Mouse (Mus musculus): ENCODE measurements at regions not wholly inside any gene's neighbourhood (a gene's known extent, or its start where the extent isn't known, plus 50 kb on each side); places are given as distances from the start of the nearest gene placed in this dataset.

DNA sequence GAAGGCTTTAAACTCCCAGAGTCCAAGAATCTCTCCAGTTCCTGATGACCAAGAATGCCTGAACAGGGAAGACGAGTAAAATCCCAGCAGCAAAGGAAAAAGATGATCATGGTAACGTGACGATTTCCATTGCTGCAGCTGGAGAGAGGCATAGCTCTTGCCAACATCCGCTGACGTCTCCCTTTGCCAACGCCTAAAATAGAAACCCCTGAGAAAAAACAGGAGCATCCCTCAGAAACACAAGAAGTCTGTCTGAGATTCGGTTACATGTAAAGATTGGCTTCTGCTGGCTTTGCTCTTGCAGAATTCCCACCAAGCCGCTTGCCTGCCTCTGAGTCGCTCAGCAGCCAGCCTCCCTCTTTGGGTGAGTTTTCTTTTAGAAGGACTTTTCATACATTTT is 290.3 kb upstream of the Nt5c1b start:
- peak; percentile 44 for DNase-seq (ENCODE audit: low read depth)

DNA sequence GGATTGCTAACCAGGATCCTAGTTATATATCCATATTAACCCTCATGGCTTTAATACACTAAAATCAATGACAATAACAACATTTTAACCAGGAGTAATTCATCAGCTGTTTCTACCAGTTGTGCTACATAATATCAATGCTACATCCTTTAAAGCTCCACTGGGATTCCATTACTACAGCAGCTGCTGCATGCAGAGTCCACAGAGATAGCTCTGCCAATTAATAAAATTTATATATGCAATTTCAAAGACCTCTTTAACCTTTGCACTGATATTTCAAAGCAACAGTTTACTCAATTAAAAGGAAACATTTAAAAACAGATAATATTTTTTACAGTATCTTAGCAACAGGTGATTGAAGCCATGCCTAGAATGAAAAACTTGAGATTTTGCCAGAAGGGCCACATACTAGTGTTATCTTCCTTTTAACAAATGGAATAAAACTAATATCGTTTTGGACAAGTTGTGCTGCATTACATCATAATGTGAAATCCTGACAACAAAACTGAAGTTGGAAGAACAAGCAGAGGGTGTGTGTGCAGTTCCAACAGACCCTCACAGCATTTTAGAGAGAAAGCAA is 256.8 kb upstream of the Nt5c1b start:
- DNase-seq (ENCODE audit: low read depth), result no peak

DNA sequence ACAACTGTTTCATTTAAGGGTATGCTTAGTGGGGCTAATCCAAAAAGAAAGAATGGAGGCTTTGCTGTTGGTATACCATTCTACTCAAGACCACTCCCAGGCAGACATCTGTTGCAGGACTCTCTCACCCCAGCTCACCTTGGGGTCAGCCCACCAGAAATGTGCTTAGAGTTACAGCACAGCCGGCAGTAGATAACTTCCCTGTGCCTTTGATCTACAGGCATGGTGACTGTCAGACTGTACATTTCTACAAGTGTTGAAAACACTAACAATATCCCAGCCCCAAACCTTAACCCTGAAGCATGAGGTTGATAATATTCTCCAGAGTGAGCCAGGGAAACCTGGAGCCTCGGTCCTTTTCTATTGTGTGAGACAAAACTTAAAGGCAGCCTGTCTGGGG is 247.7 kb upstream of the Nt5c1b start:
- no peak for DNase-seq (ENCODE audit: low read depth)

DNA sequence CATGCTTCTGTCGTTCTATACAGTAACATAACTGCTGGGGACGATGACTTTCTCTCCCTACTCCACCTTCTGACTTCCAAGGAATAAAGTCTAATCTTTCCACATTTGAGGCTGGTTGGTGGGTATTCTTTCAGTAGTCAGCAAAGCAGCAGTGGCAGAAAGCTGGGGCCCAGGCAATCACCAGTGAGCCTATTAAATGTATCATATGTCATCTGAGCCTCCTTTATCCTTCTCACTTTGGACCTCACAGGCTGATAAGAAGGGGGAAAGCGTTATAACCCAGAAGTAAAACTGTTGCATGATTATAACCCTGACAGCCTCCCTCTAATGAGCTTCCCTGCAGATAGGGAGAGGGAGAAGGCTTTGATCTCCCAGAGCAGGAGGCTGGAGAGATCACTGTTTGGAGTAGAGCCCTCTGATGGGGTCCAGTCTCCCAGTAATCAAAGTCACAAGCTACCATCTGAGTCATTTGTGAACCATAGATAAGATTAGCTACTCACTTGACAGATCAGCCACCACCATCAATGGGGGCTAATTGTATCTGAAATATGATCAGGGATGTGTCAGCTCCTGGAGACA is 241.7 kb upstream of the Nt5c1b start:
- peak; percentile 5 for DNase-seq (ENCODE audit: low read depth)

DNA sequence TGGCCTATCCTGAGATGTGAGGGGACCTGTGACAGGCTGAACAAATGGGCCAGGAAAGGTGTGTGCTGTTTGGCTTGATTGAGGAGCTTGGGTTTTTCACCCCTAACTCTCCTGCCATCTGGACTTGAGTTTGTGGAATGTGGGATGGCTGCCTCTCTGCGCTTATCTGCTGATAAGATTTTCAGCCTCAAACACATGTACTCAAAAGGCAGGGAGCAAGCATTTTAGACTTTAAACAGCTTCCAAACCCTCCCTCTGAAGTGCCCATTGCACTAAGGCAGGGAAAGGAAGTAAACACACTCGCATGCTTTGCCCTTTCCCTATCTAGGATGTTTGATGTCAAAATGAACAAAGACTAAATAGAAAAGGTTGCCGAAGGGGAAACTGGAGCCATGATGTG is 235.6 kb upstream of the Nt5c1b start:
- DNase-seq (ENCODE audit: low read depth), result no peak

DNA sequence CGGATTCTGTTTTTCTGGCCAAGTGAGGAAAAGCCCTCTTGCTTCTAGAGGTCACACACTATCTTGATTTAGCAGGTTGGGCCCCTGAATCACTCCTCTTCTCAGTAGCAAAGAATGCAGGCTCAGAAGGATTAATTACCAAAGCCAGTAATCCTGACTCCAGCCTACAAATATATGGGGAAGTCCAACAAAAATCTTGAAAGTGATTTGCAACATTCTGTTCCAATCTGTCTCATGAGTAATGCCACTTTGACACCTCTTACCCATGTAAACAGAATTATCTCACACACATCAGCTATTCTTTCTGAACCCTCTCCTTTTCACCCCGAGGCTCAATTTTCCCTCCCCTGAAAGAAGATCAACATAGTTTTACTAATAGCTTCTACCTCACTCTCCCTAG is 233.9 kb upstream of the Nt5c1b start:
- DNase-seq (ENCODE audit: low read depth), result peak; percentile 54

GRCm38 (mm10) chr12:10140131-10140530 is 229.6 kb upstream of the Nt5c1b start:
- DNase-seq (ENCODE audit: low read depth), result no peak

GRCm38 (mm10) chr12:10160837-10161236 is 208.9 kb upstream of the Nt5c1b start:
- no peak for DNase-seq (ENCODE audit: low read depth)

- no peak for DNase-seq (ENCODE audit: low read depth)
Observed at GRCm38 (mm10) chr12:10168042-10168441, 201.7 kb upstream of the Nt5c1b start.

GRCm38 (mm10) chr12:10168581-10168980 is 201.2 kb upstream of the Nt5c1b start:
- DNase-seq (ENCODE audit: low read depth), result no peak

DNA sequence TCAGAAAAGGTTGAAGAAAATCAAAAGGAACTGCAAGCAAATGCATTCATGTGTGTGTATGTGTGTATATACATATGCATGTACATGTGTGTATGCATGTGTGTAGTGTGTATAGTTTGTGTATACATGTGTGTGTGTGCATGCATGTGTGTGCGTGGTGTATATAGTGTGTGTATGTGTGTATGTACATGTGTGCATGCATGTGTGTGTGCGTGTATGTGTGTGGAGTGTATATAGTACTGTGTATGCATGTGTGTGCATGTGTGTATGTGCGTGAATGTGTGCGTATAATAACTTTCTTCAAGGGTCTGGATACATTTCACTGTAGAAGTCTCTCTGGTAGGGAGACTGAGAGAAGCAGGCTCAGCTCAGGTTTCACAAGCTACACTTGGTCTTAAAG is 191.1 kb upstream of the Nt5c1b start:
- DNase-seq (ENCODE audit: low read depth), result no peak

DNA sequence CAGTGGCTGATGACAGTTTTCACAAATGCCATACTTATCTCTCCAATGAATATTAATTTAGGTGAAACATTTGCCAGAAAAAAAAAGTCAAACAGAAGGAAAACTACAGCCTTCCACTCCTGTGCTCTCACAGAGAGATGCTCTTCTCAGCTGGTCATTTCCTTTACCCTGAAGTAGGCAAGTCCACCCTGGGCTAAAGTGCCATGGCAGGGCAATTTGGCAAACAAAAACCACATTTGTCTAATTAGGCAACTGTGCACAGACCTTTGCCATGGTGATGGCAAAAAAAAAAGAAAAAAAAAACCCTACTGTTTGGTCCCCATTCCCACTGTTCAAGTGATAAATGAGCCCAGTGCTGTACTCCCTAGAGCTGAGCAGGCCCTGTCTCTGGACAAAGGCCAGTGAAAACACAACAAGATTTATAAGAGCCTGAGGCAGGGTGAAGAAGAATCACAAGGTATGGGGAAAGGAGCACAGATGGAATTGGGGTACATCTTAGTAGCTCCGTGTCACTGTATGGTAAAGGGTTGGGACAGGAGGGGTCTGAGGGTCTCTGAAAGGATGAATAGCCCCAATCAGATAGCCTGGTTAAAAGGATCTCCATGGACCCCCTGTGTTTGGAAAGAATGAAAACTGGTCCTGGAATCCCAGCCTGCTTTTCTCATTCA is 190.5 kb upstream of the Nt5c1b start:
- peak; percentile 39 for DNase-seq (ENCODE audit: low read depth)

DNA sequence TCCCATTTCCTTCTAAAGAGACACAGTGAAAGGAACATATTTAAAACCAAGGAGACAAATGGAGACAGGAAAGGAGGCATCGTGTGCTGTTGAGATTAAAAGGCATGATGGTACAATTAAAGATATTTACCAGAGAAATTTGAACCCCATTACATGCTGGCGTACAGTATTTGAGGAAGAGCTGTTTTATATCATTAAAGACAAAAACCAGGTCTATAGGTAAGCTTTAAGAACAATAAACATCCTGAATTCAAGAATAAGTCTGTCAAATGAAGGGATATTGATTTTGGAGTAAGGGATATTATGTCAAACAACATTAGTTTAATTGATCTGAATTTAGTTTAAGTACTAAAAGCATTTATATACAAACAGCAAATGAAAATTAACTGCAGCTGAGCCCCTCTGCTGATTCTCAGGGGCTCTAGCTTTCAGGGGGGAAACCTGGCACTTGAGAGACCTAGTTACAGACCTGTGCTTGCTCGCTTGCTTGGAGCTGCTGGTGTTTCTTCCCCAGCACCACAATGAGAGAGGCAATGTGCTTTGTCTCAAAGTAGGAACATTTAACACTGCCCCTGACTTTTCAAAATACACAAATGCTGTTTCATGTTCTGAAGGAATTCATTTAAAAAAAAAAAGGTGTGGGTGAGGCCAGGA is 189.8 kb upstream of the Nt5c1b start:
- no peak for DNase-seq (ENCODE audit: low read depth)

GRCm38 (mm10) chr12:10182589-10182988 is 187.2 kb upstream of the Nt5c1b start:
- DNase-seq (ENCODE audit: low read depth), result peak; percentile 42

DNA sequence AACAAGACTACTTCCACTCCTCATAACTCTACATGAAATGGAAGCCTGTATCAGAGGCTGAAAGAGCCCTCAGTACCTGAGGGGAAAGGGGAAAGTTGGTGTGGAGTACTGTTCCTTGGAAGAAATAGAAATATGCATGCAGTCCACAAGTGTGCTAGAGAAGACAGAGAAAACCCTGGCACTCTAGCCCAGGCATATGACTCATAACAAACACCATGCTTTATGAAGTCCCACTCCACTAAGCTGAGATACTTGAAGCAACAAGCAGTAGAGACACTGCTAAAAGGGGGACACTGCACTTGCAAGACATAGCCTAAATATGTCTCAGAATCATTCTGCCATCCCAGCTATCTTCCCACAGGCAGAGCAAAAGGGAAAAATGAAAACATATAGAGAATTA is 183.2 kb upstream of the Nt5c1b start:
- peak; percentile 42 for DNase-seq (ENCODE audit: low read depth)

DNA sequence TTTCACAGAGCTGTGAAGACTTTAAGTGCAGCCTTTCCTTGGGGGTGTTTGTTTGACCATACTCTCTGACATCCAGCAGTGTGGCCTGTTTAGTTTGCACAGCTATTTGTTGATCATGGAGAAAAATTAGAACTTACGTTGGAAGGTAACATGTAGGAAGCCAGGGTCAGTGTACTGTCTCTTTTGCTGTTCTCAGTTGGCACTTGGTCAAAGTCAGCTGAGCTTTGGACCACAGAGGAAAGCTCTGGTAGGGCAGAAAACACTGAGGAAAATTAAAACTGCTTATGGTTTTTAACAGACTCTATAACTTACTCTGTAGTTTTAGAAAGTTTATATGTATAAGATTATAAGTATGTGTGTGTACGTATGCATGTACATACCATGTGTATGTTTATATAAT is 180.0 kb upstream of the Nt5c1b start:
- DNase-seq (ENCODE audit: low read depth), result no peak

GRCm38 (mm10) chr12:10197906-10198460 is 171.8 kb upstream of the Nt5c1b start:
- no peak for DNase-seq (ENCODE audit: low read depth)

DNA sequence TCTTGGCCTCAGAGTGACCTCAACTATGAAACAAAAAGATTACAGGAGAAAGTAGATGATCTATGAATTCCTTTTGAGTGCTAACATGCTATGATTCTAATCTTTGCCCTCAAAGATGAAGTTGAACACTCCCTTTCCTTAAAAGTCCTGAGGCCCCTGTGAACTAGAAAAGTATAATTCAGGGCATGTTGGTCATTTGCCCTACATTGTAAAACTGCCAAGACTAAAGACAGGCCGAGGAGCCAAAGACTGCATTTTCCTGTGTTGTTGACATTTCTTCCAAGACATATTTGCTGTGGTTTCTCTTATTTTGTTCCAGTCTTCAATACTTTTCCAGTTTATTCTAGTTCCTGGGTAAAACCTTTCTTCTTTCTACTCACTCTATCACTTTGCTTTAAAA is 159.9 kb upstream of the Nt5c1b start:
- peak; percentile 87 for DNase-seq (ENCODE audit: low read depth)

- DNase-seq (ENCODE audit: low read depth), result peak; percentile 49
Observed at GRCm38 (mm10) chr12:10222821-10223220, 147.0 kb upstream of the Nt5c1b start.

DNA sequence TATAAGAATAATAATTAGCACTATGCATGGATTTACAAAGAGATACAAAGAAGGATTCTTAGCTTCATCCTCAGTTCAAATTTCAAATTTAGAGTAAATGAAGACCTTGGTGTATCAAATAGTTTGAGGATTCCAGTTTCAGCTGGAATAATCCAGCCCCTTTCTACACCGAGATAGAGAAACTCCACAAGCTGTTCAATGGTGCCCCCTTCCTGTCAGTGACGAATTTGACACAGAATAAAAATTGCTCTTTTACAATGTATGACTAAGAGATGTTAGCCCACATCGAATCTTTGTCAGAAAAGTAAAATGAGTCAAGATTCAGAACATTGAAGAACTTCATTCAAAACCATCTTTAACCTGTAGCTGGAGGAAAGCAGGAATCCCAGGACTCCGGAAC is 145.9 kb upstream of the Nt5c1b start:
- peak; percentile 78 for DNase-seq (ENCODE audit: low read depth)

DNA sequence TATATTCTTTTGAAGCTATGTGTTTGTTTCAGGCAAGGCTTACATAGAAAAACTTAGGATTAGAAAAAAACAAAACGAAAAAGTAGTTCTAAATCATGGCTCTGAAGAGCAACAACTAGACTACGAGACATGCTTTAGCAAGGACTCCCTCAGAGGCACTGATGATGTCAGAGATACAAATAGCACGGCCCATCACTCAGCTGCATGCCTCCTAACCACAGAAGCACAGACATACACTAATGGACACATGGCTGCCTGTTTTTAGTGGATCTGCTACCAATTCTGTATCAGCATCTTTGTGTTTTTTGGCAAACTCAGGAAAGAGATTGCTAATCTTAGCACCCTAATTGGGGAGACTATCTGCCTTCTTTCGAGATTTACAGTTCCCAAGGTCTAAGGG is 138.6 kb upstream of the Nt5c1b start:
- peak; percentile 85 for DNase-seq (ENCODE audit: low read depth)

DNA sequence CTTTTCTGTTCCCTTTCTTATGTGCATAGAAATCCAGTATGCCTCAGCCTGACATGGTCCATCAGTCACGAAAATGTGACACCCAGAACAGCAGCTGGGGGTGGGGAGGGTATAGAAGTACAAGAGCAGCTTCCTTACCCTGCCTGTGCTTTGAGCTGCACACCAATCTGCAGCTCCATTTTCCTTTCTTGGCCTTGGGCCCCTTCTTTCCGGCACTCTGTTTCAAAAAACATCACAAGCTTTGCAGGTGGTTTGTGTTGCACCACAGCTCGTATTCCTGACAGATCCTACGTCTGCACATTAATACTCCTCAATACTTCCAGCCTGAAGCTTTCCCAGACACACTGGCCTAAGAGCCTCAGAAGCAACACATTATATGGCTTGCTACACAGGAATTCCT is 138.1 kb upstream of the Nt5c1b start:
- DNase-seq (ENCODE audit: low read depth), result no peak

DNA sequence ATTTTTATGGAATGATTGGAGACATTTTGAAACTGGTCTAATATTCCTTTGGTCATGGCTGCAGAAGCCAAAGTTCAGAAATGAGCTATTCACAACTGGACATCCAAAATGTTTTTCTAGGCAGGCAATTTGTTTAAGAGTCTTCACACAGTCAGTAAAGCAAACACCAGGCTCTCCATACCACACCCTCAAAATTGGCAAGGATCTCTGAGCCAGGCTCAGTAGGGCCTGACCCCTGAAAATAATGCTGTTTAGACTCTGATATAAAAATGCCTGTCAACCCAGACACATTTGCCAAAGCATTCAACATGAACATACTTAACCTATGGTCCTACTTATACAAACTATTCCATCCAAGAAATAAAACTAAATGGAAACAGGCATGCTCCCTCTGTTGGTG is 121.7 kb upstream of the Nt5c1b start:
- DNase-seq (ENCODE audit: low read depth), result peak; percentile 73
